Mouse (Mus musculus) cerebral cortex, adult 2 months (tissue): ENCODE data around the gene Angptl7.

Experiments used
- WGBS: fragments of 180-500 bp; shearing (Covaris S2); methylation state at CpG from one replicate; pipeline ENCODE4 v1.1.7; 2018; 5-methylcytosine and 5-hydroxymethylcytosine counted together

The Angptl7 gene

DNA sequence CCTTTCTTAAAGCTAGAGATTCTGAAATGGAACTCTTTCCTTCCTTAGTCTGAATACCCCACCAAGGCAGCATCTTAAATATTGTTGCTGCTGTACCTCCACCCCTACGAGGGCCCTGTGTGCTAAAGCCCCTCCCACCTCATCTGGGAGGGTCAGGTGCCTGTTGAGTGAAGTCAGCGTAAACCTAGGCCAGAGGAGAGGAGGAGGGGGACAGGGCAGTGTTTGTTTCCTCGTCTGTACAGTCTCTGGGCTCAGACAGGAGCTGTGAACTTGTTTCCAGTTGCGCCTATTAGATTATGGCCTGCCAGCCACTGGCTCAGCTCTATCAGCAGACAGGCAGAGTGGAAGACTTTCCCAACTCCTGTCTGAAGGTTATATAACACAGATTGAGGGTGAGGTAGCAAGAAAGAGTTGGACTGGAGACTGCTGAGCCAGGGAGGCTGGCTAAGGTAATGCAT is at the start of gene Angptl7:
Gene Angptl7 (minus strand): TSS at position 51 of the 458 bp plus-strand sequence.
- WGBS = 77% methylated on average over 4 of the region's 4 CpGs

DNA sequence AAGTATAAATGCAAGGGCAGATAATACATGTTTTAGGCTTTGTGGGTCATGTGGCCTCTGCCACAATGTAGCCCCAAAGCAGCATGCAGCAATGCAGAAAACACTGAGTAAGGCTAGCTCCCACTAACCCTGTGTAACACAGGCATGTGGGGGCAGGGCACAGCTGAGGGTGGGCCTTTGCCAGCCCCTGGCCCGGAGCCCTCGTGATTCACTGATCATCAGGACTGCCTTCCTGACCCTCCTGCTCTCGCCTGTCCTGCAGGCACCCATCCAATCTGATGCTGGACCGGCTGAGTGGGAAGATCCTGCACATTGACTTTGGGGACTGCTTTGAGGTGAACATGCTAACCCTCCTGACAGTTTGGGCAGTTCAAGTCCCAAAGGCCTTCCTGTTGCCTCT is 48.8 kb upstream of the Angptl7 start:
- 82% methylated on average over 4 of the region's 4 CpGs for WGBS

DNA sequence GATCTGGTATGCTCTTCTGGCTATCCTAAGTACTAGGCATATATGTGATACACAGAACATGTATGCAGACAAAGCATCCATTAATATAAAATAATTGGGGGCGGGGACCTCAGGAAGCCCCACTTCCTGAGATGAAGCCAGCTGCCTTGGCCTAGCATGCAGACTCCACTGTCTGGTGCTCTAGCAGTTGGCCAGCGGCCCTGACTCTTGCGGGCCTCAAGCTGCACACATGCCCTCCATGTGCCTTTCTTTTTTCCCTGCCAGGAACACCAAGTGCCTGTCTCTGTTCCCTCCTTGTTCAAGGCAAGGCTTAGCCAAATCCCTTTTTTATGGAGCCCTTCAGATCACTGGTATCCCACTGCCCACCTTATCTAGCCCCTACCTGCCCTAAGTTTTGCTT is 35.6 kb upstream of the Angptl7 start:
- WGBS = 76% methylated on average over 3 of the region's 3 CpGs

DNA sequence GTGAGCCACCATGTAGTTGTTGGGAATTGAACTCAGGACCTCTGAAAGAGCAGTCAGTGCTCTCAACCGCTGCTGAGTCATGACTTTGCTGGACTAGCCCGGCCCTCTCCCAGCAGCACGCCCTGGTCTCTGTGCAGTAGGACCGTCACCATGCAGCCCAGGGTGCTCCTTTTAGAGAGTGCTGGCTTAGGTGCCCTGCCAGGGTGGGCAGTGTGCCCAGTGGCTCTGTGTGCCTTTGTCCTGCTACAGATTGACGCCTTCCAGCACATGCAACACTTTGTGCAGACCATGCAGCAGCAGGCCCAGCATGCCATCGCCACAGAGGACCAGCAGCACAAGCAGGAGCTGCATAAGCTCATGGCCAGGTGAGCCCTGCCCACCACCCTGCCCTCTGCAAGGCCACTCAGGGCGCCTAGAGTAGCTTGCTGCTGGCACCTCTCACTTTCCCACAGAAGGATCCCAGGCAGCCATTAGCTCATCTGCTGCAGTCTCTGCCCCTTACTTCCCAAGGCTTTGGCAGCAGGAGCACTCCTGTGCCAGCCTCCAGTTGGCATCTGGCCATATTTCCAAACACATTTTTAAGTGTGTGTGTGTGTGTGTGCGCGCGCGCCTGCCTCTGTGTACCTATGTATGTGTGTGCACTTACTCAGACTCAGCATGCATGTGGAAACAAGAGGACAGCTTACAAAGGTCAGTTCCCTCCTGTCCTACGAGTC is 33.5 kb upstream of the Angptl7 start:
- WGBS = 55% methylated on average over 12 of the region's 12 CpGs

DNA sequence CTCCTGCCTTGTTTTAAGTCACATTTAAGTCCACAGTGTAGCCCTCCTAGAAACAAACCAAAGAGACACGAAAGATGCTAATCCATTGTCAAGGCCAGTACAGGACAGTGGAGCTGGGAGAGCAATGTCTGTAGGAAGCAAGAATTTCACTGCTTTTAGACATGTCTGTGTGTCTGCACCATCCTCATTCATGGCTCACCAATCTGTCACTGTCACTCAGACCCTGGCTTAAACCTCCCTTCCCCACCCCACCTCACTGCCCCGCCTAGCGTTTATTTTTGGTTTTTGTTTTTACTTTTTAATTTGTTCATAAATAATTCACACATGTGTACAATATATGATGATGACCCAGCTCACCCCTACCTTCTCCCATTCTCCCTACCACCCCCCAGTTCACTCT is 32.3 kb upstream of the Angptl7 start:
- 98% methylated on average over 3 of the region's 3 CpGs for WGBS

DNA sequence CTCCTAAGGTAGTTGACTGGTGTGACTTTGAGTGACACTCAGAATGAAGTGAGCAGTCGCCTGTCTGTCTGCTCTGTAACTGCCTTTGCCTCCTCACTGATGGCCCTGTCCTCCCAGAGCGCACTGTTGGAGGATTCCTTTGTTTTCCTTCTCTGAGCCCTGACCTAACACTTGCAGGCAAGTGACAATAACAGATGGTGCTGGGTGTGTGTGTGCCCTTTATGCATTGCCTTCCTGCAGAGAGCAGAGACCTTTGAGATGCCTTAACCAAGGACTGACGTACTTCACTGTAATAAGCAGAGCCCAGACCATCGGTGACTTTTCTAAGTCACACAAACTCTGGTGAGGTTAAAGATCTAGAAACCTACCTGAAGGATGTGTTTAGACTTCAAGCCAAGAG is 31.1 kb upstream of the Angptl7 start:
- 84% methylated on average over 4 of the region's 4 CpGs for WGBS

DNA sequence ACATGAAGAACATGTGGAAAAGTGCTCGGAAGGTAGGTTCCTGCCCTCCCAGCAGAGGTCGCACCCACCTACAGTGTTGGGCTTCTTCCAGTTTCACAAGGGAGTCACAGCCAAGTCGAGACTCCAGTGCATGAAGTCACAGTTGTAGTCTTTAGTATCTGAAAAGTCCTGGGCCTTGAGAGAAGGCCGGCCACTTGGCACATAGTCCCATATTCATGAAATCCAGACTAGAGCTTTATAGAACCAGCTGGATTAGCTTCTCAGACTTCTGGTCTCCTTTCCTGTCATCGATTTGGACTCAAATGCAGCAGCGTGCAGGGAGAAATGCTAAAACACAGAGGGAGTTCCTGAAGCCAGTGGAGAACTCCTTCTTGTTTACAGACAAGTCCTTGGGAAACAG is 30.5 kb upstream of the Angptl7 start:
- WGBS = 79% methylated on average over 6 of the region's 6 CpGs

DNA sequence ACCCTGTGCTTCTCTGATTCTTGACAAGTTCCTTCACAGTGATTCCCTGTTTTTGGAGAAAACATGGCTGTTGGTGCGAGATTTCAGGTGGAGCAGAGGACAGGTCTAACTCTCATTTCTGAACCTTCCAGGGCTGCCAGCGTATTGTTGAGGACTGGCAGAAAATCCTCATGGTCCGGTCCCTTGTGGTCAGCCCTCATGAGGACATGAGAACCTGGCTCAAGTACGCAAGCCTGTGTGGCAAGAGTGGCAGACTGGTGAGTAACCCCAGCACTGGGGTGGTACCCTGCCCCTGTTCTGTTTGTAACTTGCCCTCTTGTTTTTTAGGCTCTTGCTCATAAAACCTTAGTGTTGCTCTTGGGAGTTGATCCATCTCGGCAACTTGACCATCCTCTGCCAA is 30.1 kb upstream of the Angptl7 start:
- WGBS = 96% methylated on average over 5 of the region's 5 CpGs

DNA sequence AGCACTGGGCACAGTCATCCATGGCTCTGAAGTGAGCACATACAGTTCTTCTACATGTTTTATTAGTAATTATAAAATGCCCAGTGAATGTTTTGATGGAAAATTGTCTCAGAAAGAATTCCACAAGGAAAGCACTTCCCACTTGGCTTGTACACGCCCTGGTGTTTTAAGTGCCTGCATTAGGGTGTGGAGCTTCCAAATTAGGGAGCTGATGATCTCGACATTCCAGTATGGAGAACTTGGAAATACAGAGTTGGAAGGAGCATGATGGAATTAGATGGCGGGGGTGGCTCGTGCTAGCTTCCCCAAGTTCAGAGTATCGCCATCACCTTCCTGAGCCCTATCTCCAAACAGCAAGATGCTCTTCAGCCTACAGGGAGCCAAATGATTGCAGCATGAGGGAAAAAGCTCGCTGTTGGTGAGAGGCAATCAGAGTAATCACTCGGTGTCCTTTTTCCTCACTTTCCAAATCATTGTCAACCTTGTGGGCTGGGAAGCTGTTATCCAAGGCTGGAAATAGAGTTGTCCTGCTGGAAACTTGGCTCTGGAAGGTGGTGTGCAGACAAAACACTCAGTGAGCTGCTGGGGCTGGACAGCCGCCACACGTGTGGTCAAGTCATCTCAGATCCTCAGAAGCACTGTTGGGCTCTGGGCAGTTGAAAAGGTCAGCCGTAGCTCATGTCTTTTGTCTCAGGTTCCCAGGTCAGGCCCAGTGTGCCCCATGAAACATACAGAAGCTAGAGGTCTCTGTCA is 27.1 kb upstream of the Angptl7 start:
- WGBS = 70% methylated on average over 10 of the region's 10 CpGs

DNA sequence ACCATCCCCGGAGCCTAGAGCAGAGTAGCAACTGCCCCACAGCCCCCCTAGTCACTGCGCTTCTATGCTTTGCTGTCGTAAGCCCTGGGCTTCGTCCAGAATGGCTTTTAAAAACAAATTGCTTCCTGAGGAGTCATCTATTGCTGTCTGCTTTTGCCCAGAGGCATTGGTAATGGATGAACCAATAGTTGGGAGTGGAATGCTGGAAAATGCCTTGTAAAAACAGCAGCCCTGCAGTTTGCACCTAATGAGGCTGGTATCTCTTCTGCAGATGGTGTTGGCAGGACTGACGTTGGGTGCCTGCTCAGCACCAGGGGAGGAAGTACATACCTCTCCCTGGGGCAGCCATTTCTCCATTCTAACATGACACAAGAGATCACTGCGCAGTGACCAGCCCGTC is 23.3 kb upstream of the Angptl7 start:
- 86% methylated on average over 7 of the region's 7 CpGs for WGBS

DNA sequence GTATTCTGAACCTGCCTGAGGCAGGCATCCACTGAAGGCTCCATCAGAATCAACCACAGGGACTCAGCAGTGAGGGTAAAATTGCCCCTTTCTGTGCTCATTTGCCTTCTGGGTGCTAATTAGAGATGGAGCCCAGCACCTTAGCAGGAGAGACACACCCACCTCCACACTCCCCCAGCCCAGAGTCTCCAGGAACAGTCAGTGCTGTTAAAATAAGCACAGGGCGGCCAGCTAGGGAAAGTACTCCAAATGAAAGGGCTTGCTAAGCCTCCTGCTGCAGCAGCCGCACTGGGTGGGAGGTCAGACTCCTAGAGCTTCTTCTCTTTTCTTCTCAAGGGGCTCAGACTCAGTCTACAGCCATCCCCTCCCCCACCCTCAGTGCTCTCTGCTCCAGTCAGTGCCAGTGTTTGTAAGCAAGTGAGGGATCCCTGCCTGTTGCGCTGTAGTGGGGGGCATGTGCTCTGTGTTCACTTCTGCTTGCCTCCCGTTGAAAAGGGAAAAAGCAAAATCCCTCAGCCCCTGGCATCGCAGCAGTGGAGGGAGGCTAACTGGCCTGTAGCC is 18.1 kb upstream of the Angptl7 start:
- 29% methylated on average over 5 of the region's 5 CpGs for WGBS

DNA sequence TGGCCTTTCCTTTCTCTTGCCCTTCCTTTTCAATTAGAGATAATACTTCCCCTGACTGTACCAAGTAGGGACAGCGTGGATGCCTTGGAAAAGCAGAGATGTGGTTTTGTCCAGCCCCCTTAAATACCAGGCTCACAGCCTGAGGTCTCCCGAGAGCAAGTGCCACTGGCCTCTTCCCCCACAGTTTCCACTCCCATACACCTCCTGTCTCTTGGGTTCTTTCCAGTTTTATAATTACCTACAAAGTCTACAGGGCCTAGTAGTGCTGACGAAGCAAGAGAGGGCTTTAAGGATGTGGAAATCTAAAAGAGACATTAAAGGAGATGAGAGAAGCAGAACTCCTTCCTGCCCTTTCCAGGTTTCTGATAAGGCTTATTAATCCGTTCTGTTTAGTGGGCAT is 17.5 kb upstream of the Angptl7 start:
- WGBS = 50% methylated on average over 4 of the region's 4 CpGs

DNA sequence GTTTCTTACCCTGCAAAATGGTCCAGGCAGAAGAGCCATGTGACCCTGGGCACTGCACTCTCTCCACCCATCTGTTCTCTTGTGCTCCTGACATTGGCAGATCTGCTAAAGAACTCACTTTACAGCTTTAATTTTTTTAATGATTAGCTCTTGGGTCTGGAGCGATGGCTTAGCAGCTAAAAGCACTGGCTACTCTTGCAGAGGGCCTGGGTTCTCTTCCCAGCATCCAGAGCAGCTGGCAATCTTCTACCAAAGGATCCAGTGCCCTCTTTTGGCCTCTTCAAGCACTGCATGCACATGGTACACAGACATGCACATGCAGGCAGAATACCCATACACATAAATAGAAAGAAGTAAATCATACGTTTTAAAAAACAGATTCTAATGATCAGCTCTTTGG is 15.1 kb upstream of the Angptl7 start:
- WGBS = 86% methylated on average over 2 of the region's 2 CpGs

DNA sequence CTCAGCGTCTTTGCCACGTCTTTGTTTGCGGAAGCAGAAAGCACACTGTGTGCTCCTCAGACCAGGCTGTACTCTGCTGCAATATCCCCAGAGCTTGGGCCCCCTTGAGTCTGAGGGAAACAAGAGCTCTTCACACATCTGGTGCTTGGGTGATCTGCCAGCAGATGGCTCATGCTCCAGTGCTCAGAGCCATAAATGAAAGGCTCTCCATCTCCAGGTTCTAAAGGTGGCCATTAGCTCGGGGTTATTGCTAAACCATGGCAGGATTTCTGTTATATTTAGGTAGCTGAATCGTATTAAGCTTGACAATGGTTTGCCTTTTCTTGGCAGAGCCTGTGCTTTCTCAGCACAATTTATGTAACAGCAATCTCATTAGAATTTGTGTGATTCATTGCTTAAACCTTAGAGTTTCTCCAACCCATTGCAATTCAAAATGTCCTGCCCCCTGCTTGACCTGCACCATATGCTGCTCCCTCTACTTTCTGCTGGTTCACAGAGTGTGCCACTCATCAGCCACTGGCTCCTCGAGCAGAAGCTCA is 12.8 kb upstream of the Angptl7 start:
- 40% methylated on average over 6 of the region's 6 CpGs for WGBS

DNA sequence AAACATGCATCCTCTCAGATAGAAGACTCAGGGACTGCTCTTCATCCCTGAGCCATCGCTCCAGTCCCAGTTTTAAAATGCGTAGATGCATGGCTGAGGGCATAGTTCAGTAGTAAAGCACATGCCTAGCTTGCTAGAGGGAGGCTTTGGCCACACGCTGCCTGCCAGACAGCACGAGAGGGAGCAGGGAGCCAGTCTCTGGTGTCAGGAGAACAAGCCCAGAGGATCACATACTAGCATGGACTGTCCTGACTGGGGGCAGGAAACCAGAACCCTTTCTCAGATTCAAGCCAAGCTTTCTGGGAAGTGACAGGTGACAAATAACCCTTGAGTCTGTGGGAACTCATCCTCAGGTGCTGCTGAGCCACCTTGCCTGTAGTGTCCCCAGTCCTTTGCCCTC is 11.1 kb upstream of the Angptl7 start:
- 97% methylated on average over 4 of the region's 4 CpGs for WGBS

DNA sequence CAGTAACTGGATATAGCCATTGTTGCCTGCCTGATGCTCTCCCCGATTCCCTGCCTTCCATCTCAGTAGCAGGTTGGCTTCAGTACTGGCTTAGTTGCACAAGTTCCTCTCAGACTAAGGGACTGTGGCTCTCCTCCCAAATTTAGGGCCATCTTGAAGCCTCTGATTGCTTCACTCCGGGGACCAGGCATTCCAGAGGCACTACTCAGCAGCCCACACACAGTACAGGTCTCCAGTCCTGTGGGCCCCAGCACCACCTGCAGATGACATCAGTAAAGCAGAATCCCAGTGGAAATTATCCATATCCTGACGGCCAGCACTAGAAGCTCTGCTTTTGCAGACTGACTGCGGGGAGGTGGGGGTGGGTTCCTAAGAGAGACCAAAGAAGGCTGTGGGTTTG is 10.4 kb upstream of the Angptl7 start:
- 77% methylated on average over 4 of the region's 4 CpGs for WGBS

DNA sequence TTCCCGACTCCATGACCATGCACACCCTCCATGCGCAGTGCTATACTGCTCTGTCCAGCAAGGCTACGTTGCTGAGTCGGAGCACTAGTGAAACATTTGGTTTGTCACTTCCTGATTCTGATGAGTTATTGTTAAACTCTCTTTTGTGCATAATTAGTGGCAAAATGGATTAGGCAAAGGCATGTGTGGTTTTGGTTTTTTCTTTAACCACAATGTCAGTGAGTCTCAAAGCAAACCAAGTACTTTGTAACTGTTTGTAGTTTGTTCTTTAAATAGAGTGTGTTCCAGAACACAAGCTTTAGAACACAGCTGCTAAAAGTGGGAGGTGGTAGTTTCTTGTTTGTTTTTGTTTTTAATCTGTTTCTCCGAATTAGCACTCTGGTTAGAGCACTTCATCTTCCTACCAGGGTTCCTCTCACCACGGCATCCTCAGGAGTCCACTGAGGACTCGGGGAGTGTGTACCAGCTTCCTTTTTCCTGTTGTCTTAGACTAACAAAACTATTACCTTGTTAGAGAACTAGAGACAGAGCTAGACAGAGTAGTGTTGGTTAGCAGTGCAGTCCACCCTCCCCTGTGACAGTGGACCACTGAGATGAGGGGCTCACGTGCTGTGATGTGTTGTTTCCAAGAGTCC is 9.3 kb upstream of the Angptl7 start:
- 70% methylated on average over 8 of the region's 8 CpGs for WGBS

DNA sequence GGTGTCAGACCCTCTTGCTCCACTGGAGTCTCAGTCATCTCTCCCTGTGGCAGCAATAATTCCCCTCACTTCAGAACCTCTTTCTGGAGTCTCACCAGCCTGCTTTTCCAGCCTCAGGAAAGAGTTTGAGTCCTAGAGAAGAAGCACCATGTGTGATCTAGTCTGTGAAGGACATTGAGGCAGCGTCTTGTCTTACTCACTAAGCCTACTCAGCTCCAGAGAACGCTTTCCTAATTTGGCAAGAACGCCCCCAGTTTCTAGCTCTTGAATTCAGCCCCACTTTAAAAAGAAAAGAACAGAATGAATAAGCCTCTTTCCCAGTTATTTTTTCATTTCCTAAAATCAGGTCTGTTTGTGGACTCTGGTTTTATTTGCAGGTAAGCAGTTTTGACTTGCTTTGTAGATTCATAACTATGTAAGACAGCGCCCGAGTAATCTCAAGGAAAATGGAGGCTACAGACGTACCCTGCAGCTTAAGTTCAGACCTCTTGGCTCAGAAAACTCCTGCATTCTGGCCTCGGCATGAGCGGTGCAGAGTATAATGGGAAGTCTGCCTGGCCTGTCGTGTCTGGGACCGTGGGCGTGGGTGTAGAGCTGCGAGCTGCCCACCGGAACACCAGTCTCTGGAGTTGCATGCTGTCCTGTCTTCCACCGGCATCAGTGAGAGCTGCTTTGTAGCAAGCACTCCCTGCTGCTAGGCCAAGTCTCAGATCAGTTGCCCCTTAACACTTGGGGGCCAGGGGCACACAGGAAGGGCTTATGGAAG is 8.0 kb upstream of the Angptl7 start:
- WGBS = 55% methylated on average over 14 of the region's 14 CpGs

DNA sequence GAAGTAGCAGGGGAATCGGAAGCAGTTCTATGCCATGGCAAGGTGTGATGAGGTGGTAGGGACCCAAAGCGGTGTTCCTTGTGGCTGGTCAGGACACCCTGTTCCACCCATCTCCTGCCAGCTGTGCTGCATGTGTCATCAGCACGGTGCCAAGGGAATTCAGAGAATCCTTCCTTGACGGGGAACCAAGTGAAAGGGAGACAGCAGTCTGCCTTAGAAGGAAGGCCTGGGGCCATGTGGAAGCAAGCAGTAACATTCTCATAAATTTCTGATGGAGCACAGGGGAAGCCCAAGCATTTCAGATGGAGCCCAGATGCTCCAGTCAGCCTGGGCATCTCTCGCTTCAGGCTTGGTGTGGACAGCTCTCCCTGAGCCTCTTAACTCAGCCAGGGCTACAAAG is 7.3 kb upstream of the Angptl7 start:
- 71% methylated on average over 5 of the region's 5 CpGs for WGBS

DNA sequence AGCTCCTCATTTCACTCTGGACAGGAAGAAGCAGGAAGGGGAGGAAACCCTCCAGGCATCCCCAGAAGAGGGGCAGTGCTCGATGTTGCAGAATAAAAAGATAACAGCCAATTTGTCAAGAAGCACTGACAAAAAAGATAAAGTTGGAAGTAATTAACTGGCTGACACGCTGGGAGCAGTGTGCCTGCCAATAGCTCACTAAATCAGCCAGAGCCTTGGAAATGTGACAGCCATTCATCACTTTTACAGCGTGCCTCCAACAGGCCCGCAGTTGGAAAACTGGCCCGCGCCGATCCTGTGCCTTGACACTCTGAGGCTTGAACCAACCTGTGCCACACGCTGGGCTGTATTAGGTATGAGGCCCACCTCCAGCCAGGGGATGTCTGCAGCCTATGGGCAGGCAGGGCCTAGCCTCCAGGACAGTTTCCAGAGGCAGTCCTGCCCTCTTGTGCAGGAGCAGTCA is 4.3 kb upstream of the Angptl7 start:
- WGBS = 37% methylated on average over 8 of the region's 8 CpGs
